Mouse (Mus musculus): ENCODE results near the gene Nwd2.

Nwd2 gene

GRCm38 (mm10) chr5:63827415-63828053 is 178.6 kb downstream of the Nwd2 start:
- no peak for DNase-seq (ENCODE audit: low spot score in 2 of 2)

- DNase-seq (ENCODE audit: low spot score in 2 of 2) = no peak
Observed at GRCm38 (mm10) chr5:63828380-63829185, 179.7 kb downstream of the Nwd2 start.

DNA sequence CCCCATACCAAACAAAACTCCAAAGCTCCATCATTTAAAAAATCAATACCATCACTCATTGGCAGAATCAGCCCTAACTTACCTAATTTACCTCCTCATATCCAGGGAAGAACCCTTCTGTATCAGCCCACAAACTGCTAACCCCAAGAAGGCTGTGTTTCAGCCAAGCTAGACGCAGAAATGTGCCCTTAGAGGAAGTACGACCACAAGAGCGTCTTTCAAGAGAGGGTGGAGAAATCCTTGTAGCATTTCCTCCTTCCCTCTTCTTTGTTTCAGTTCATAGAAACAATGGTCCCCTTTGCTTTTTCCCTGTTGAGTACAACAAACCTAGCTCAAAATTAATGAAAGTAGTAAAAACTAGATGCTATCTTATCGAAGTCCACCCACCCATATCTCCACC is 182.2 kb downstream of the Nwd2 start:
- DNase-seq (ENCODE audit: low spot score in 2 of 2) = no peak

DNA sequence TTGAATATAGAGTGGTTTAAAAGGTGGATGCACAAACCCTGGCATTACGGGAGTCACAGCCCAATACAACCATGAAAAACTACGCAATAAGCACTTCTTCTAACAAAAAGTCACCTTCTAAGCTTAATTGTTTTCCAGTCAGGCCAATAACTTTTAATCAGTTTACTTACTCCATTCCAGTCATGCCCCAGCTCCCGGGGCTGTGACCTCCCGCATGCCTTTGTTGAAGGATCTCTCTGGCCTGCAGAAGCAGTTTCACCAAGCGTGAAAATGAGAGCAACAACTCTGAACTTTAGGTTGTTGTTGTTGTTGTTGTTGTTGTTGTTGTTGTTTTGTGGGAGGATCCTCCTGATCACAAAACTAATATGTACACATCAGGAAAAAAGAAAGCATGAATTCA is 185.1 kb downstream of the Nwd2 start:
- no peak for DNase-seq (ENCODE audit: low spot score in 2 of 2)

DNA sequence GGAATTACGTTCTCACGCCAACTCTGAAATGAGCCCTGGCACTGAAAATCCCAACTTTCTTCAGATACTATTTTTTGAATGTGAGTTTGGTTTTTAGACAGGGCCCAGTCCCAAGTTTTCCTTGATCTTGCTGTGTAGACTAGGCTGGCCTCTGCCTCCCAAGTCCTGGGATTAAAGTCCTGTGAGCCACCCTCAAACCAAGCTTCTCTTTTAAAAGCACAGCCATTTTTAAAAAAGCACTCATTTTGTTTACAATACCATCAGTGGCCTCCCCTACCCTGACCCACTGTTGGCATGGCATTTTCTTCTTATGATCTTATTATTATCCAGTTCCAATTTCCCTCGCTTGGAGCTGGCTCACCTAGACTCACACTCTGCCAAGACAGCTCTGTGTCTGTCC is 185.5 kb downstream of the Nwd2 start:
- no peak for DNase-seq (ENCODE audit: low spot score in 2 of 2)

DNA sequence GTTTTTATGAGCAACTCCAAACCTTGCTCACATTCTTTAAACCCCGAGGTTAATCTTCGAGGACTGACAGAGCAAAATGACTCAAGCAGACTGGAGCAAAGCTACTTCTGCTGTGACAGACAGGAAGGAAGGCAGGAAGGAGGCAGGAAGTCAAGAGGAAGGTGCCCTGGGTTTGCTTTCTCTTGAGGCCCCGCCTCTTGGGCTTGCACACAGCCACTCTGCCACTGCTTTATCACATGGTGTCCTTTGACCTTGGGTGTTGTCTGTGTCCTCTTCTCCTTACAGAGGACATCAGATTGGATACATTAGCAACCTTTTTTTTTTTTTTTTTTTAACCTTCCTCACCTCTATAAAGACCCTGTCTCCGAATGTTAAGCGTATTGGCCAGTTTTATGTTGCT is 188.2 kb downstream of the Nwd2 start:
- DNase-seq (ENCODE audit: low spot score in 2 of 2) = no peak

DNA sequence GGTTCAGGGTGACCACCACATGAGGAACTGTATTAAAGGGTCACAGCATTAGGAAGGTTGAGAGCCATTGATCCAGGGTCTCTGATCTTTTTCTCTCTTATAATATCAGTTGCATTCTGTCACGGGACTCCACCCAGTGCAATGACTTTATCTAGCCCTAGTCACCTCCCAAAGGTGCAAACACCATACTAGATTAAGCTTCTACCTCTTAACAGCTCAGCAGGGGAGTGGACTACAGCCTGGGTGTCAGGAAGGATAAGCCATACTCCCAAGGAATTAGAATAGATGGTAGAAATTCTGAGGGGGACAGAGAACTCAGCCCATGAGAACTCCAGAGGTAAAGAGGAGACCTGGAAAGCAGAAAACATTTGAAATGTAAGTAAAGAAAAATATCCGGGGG is 188.9 kb downstream of the Nwd2 start:
- DNase-seq (ENCODE audit: low spot score in 2 of 2) = no peak

GRCm38 (mm10) chr5:63839801-63840416 is 191.0 kb downstream of the Nwd2 start:
- DNase-seq (ENCODE audit: low spot score in 2 of 2) = no peak

DNA sequence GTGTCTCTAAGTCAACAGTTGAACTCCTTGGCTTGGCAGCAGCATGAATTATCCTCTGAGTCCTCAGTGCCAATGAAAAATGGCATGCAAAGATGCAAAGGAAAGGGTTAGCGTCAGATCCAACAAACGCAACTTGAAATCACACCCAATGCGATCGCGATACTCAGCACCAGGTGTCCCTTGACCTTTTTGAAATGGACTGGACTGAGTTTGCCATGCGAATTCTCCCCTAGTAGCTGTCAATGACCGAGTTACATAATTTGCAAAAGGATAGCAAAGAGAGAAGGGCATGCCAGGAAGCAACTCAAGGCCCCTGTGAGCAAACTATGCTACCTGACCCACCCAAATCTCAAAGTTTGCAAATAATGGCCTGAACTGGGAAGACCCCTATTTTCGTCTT is 198.2 kb downstream of the Nwd2 start:
- no peak for DNase-seq (ENCODE audit: low spot score in 2 of 2)

- no peak for DNase-seq (ENCODE audit: low spot score in 2 of 2)
Observed at GRCm38 (mm10) chr5:63847541-63848226, 198.8 kb downstream of the Nwd2 start.

DNA sequence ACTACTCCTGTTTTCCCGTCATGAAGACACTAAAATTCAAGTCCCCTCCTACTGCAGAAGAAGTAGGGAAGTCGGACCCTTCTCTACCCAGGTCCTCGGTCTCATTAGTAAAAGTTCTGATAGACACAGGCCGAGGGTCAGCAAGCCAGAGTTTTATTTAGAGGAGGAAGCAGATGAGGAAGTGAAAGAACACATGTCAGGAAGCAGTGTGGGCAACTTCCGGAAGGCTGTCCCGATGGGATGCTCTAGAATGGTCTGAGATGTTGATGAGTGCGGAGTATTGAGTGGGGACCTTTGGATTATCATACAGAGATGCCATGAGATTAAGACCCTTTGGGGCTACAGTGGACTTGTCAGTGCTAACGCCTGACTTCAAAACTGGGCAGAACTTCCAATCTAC is 210.0 kb downstream of the Nwd2 start:
- DNase-seq (ENCODE audit: low spot score in 2 of 2) = no peak

All from thymus, postnatal 10 days (tissue).